Mouse (Mus musculus) frontal cortex, postnatal 10 days (tissue): ENCODE measurements around the gene Sdhd.
"Not testable (repeated sequence)": the region's sequence is repeated elsewhere in the genome, so short reads cannot be mapped to it uniquely, and the experiment has no call there.

ENCODE experiments used
- DNase-seq, 2 experiments: peaks; one replicate each; pipeline ENCODE4 v3.0.0; 2022; ENCODE audit warnings: low spot score in 2 of 2, mixed read lengths in 1 of 2

Sdhd gene

DNA sequence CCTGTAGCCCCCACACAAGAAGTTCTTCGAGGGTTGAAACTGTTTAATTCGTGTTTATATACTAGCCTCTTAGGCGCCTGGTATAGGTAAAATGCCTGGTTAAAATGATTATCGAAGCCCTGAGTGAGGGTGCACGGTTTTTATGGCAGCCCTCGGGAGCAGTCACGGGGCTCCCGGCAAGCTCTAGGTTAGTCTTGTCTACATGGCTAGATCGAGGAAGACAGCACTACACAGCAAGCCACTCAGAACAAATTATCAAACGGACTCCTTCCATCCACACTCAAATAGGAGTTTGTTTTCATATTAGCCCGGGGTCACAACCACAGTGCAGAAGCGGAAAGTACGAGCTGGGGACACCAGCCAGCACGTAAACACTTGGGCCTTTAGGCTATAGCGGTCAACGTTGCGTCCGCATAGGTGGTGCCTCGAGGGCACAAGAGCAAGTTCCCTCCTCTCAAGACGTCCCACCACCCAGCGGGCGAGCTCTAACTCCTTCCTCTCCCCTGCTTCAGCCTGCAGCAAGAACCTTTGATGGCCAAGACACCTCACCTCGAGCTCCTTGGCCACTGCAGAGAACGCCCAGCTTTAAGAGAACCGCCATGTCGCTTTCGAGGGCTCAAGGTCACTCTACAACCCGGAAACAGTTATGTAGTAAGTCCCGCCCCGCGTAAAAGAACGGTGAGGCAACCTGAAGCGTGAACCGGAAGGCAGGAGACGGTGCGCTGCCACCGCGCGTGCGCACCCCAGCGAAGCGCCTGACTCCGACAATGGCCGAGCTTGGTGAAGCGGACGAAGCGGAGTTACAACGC lies at the start of gene Sdhd, which contains the start of gene Timm8b:
Gene Sdhd, minus strand, starts transcription at position 624 of the 809 bp plus-strand sequence.
Gene Timm8b, plus strand, starts transcription at position 722 of the 809 bp plus-strand sequence.
- peak; percentile 93 for DNase-seq

DNA sequence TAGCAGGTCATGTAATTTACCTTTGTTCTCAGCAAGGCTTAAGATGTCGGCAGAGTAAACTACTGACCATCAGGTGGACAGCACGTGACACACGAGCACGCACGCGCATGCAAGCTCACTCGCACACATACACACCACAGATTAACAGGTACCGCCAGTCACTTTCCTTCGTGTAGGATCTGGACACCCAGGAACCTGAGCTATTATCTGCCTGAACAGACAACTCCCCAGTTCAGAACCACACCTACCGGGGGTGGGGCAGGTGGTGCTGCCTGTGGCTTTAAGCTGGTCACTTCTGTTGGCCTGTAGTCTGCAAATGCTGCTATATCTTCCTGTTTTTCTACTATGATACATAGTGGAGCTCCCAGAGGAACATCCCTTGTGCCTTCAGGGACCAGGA lies 46.9 kb upstream of the Sdhd start:
- DNase-seq, result no peak

DNA sequence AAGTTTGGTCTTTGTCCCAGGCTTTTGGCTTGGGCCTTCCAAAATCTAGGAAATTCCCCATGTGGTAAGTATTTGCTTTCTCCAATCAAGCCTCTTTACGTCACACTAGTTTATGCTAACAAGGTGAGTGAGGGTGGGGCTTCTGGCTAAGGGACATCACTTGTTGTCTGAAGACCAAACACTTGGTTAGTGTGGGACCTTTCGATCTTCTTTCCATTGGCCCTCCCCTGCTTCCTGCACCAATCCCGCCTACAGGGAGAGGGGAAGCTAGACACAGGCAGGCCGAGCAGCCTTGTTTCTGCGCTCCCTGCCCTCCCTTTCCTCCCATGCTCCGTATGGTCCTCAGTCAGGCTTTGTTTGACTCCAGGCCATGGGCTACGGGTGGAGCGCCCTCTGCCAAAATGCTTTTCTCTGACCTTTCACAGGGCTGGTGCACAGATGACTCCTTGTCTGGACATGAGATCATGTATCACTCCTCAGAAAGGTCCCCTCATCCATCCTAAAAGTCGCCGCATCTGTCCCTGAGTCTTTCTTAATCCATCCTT lies 43.3 kb upstream of the Sdhd start:
- no peak for DNase-seq

DNA sequence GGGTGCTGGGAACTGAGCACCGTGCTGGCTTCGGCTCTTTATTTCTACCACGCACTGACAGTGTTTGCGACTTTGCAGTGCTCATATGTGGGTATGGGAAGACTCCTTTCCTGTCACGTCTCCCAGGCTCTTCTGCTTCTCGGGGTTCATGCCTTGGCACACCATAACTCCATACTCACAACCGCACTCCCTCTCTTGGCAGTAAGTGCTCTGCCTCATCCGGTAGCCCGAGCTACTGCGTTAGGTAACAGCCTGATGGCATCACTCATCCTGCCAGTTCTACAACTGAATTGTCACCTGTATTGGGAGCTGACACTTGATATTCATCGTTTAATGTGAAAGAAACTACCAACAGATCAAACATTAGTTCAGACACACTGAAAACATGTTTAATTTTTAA lies 30.7 kb upstream of the Sdhd start:
- DNase-seq, result no peak

DNA sequence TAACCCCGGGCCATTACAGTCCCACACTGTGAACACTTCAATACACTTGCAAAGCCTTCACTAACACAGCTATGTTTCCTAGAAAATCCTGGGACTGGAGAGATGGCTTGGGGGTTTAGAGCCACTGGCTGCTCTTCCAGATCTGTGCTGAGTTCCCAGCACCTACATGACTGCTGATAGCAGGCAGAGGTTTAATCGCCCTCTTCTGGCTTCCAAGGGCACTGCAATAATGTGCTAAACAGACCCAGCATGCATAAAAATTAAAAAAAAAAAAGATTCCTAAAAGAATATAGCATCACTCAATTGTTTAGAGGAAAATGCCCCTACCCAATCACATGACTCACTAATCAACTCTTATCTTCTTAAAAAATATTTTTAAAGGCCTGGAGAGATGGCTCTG lies 29.4 kb upstream of the Sdhd start:
- no peak for DNase-seq

DNA sequence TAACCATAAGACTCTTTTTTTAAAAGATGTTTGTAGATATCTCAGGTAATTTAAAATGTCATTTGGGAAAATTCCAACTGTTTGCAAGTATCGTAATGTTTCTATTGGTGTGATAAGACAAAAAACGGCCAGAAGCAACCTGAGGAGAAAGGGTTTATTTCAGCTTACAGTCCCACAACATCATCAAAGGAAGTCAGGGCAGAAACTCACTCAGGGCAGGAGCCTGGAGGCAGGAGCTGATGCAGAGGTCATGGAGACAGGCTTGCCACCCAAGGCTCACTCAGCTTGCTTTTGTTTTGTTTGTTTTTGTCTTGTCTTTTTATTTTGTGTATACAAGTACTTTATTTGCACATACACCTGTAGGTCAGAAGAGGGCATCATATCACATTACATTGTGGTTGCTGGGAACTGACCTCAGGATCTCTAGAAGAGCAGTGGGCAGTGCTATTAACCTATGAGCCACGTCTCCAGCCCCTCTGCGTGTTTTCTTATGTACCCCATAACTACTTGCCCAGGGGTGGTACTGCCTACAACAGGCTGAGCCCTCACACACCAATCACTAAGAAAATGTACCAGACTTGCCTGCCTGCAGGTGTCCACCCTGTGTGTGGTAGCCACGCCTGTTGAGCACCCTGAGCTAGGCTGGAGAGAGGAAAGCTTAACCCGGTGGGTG lies 28.5 kb upstream of the Sdhd start:
- DNase-seq, result no peak

DNA sequence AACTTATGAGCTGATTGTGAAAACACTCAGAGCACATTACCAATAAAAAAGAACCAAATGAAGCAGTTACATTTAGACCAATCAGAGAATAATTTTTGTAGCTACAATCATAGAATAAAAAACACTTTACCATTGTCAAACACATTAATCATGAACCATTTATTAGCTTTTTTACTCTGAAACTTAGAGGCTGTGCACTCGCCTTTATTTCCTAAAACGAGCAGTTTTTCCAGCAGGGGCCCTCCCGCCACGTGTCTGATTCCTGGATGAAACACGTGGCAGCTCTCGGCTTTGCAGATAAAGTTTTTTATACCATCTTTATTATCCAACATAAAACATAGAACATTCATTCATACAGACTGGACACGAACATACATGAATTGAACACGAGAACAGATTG lies 27.3 kb upstream of the Sdhd start:
- not testable (repeated sequence) for DNase-seq

DNA sequence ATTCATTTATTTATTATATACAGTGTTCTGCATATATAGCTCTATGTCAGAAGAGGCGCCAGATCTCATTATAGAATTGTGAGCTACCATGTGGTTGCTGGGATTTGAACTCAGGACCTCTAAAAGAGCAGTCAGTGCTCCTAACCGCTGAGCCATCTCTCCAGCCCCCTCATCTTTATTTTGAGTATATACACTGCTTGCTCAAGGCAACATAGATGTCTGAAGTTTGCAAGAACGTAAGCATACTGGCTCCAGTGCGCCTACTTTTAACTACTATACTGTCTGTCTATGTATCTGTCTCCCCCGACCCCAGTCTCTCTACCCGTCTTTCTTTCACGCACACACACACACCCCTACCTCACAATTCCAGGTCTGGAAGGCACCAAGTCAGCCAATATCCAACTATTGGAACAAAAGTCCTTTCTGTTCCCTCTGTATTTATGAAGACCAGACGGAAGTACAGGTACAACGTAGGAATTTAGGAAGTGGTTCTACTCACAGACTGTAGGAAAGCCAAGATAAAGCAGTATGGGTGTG lies 14.2 kb upstream of the Sdhd start:
- DNase-seq, result no peak

DNA sequence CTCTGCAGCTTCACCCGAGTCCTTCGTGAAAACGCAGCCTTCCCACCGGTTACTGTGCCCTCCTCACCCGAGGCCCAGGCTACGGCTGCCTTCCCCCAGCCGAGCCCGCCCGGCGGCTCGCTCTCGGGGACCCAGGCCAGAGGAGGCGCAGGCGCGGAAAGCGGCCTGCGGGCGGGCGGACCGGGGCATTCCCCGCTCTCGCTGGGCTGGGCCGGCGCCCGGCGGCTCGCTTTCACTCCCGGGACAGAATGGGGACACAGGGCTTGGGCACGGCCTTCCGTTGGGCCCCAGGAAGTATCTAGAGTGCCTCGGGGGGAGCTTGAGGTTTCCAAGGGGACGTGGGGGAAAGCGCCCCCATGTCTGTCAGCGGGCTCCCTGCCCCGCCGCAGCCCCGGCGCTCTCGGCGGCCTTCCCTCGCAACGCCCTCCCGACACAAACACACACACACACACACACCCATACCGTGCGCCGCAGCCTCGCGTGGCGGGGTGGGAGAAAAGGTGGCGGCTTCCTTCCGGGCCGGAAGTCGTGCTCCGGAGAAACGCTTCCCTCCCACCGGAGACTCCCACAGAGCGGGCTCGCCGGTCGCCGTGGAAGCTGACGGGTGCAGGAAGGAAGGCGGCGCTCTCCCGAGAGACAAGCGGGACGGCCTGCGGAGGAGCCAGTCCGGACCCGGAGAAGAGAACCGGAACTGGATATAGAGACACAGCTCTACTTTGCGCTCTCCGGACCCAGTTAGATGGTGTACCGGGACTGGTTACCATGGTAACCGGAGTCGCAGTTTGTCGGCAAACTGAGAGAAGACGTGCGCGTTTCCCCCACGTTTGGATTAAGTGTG lies 13.4 kb upstream of the Sdhd start, which contains the start of the genes Pih1d2 and Nkapd1:
Gene Pih1d2, plus strand, starts transcription at position 556 of the 838 bp plus-strand sequence.
Gene Nkapd1, minus strand, starts transcription at position 699 of the 838 bp plus-strand sequence.
- peak; percentile 83 to 88 for DNase-seq

DNA sequence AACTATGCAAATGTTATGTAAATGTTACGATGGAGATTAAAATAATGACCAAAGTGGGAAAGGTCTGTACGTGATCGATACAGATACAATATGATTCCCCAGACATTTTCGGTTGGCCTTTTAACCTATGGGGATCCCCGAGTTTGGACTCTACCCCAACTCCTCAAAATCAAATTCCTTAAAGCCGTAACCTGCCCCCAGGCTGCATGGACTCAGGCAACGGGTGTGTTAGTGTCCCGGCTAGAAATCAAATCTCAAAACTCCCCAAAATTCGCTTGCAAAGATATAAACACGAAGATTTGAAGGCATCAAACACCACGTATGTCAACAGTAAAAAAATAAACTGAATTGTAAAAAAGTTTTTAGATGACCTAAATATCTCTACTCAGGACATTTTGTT lies 12.5 kb upstream of the Sdhd start:
- no peak for DNase-seq

DNA sequence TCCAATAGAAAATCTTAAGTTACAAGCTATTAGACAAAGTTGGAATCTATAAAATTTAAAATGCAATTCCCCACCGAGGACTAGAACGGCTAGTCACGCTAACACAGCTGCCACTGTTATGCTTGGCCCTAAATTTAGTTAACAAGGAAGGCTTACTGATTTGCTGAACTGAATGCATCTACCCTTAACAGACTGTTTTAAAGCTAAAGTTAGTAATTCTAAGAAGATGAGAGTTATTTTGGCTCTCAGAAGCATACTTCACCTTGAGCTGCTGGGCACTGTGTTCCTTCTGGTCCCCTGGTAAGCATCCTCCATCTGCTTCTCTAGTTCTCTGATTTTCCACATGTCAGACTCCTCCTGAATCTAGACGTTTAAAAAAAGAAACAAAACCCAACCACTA lies 8.5 kb upstream of the Sdhd start:
- no peak for DNase-seq

DNA sequence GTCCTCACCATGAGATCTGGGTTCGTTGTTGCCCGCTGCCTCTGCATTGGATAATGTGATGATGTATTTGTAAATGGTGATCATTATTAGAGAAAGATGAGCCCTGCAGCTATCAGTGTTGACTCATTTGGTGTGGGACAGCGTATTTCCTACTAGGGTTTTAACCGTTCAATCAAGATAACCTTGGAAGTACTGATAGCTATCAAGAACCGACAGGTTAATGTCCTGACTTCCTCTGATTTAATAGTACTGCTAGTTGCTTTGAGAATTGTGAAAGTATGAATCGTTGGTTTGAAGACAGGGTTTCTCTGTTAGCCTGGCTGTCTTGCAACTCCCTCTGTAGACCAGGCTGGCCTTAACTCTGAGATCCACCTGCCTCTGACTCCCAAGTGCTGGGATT lies 726 bp upstream of the Sdhd start:
- DNase-seq, result no peak

DNA sequence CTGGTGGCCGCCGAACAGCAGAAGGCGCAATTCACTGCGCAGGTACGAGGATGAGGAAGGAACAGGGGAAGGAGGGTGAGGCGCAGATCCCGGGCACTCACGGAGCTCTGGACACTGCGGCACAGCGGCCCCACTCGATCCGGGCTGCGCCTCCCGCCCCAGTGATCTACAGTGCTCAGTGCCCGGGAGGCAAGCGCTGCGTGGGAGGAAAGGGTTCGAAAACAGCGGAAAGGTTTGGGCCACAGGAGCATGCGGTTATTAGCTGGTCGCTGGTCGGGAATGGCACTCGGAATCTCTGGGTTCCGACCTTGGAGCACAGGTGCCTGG lies 349 bp upstream of the Sdhd start:
- DNase-seq, result no peak

DNA sequence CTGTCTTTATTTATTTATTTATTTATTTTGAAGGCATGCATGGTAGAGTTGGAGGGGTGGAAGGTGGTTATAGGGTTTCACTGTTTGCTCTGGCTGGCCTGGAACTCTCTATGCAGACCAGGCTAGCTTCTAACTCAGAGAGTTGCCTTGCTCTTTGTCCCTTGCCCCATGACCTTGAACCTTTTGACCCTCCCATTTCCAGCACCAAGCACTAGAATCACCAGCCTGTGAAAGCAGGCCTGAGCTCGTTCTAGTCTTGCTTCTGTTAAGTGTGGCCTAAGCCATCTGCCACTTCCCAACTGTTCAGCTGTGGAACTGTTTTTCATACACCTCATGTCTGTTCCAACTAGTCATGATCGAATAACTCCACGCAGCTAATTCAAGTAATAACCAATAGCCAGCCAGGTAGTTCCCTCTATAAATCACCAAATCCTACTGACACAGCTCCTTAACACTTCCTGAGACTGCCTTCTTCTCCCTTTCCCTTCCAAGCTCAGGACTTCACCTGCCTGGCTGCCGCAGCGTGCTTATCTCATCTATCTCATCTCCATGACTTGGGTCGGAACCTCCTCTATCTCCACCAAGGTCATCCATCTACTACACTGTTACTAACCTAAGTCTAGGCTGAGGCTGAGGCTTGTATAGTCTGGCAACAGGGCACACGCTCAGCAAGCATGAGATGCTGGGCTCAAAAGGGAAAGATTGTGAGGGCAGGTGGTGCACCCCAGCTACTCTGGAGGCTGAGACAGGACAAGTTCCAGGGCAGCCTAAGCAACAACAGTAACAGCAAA lies 1.4 kb downstream of the Sdhd start:
- DNase-seq, result no peak

DNA sequence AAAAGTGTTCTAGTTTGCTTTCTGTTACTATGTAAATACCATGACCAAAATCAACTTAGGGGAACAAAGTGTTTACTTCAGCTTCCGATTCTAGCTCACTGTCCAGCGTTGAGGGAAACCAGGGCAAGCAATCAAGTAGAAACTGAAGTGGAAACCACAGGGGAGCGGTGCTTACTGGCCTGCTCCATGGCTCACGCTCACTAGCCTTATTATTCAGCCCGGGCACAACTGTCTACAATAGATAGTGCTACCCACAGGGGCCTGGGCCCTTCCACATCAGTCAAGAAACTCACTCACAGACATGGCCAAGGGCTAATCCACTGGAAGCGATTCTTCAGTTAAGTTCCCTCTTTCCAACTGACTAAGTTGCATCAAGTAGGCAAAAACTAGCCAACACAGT lies 2.1 kb downstream of the Sdhd start:
- DNase-seq, result no peak

DNA sequence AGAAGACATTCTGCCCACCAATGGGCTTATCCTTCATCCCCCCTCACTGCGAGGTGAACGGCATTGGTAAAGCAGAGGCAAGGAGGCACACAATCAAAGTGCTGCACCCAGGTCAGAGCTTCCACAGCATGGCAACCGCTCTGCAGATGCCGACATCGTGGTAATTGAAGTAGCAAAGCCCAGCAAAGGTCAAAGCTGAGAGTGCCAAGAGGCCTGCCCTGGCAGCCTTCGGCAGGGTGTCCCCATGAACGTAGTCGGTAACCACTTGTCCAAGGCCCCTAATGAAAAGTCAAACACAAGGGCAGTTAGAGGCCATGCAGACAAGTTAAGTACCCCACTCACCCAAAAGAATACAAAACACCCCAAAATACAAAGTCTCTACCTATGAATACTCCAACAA lies 6.6 kb downstream of the Sdhd start:
- DNase-seq, result no peak

DNA sequence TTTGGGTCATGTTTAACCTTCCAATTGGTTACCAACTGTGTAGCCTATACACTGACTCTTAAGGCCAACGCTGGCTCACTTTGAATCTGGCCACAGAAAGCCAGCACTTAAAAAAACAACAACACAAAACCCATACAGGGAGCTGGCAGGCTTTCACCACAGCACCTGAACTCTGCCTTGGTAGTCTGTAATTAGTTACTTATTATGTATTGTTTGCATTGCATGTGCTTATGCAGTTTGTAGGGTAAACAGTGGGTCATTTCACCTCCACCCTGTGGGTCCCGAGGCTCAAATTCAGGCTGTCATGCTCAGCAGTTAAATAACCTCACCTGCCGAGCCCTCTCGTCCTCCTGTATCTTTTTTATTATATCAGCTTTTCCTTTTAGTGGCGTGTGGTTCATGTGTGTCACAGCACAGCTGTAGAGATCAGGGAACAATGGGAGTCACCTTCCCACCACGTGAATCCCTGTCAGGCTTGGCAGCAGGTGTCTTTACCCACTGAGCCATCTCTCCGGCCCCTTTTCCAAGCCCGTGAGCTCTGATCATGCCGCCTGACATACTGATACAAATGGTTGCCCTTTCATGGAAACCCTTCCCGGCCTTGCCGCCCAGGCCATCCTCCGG lies 8.7 kb downstream of the Sdhd start:
- no peak for DNase-seq

DNA sequence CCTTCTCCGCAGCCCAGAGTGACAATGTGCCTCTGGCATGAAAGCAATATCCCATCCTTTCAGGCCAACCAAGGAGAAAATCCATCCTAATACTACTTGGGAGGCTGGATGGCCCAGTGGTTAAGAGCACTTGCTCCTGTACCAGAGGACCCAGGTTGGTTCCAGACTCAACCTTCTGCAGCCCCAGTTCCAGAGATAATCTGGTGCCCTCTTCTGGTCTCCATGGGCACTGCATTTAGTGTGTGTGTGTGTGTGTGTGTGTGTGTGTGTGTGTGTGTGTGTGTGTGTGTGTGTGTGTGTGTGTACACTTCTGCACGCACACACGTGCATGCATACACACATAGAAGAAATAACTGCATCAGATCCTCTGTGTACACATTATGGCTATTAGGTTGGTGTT lies 10.1 kb downstream of the Sdhd start:
- no peak for DNase-seq

DNA sequence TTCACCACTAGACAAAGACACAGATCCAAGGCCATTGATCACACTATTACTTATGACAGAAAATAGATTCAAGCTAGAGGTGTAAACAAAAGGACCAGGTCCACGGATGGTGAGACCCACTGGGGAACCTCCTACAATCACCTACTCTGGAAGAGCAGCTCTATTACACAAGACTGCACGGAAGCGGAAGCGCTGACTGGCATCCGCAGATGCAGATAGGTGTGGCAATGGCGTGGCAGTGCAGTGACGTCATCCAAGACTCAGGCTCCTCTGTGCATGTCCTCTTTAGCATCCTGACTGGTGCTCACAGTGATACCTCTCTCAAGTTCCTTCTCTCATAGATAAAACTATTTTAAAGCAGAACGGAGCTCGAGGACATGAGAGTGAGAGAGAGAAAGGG lies 10.7 kb downstream of the Sdhd start:
- no peak for DNase-seq

DNA sequence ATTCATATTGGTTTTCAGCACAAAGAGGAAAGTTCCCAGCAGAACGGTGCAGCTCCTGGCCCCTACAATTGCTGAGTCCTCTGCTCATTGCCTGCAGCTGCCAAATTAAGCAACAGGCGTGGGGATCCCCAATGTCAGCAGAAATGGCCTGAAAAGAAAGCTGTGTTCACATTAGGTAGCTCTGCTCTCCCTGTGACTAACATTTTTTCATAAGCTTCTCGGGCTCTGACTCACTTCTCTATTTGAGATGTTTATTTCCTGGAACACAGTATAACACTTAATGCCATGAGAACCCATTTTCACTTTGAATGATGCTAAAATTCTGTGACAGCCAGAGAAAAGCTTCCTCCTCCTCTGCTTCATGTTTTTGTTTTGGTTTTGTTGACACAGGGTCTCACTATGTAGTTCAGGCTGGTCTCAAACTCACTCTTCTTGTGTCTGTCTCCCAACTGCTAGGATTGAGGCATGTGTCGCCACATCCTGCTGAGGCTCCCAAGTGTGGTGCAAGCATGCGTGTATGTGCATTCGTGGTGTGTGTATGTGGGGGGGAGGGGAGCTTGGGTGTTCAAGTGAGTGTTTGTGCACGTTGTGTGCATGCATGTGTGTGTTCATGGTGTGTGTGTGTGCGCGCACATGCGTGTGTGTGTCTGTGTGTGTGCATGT lies 12.6 kb downstream of the Sdhd start:
- DNase-seq, result no peak
